Mouse (Mus musculus) kidney, adult 8-10 months (tissue): ENCODE data around the gene Ddias.
A peak's percentile ranks its signal among the peaks of the same experiment; 100 is the strongest.

Experiments used
- DNase-seq, 2 experiments: peaks; one replicate each; pipeline ENCODE4 v3.0.0; 2022

The Ddias gene

DNA sequence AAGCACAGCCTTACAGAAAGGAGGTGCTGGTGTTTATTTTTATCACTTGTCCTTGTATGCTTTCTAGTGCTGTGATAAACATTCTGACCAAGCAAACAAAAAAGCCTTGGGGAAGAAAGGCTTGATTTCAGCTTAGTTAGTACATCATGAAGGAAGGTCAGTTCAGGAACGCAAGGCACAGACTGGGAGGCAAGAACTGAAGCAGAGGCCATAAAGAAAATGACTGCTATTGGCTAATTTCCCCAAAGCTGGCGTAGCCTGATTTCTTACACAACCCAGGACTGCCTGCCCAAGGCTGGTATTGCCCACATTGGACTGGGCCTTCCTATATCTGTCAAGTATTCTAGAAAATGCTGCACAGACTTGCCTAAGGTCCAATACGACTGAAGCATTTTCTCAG is 25.8 kb downstream of the Ddias start:
- DNase-seq: no peak

- DNase-seq: no peak
Observed at GRCm38 (mm10) chr7:92842254-92842653, 31.8 kb downstream of the Ddias start.

GRCm38 (mm10) chr7:92837907-92838306 is 36.1 kb downstream of the Ddias start:
- DNase-seq: no peak

DNA sequence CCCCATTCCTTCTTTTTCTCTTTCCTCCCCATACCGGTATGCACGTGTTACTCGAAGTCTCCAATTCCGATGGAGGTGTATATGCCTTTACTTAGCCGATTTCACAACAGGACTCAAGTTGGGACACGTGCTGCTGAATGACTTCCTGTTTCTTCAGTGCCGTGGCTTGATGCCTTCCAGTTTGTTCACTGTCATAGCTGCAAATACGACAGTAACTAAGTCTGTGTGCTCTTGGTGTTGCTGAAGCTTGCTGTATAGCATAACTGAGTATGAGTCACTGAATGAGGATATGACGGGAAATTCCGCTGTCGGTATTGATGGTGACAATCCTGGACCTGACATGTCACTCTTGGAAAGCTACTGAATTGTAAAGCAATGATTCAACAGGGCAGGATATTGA is 36.8 kb downstream of the Ddias start:
- DNase-seq: no peak

- no peak for DNase-seq
Observed at GRCm38 (mm10) chr7:92836447-92836846, 37.6 kb downstream of the Ddias start.

DNA sequence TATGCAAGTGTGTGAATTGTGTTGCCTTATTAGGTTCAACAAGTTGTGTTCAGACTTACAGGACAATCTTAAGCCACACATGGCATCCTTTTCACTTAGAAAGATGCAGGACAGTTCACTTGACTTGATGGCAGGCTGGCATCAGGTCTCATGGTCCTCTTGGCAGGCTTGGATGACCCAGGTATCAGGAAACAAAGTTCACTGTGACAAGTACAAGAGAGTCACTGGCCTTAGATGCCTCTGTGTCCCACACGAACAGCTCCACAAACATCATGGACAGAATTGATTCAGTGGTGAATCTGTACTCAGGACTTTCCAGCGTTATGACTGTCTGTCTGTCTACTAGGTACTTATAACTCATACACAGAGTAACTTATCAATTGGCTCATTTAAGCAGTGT is 39.7 kb downstream of the Ddias start:
- no peak for DNase-seq

GRCm38 (mm10) chr7:92832395-92832794 is 41.7 kb downstream of the Ddias start:
- no peak for DNase-seq

DNA sequence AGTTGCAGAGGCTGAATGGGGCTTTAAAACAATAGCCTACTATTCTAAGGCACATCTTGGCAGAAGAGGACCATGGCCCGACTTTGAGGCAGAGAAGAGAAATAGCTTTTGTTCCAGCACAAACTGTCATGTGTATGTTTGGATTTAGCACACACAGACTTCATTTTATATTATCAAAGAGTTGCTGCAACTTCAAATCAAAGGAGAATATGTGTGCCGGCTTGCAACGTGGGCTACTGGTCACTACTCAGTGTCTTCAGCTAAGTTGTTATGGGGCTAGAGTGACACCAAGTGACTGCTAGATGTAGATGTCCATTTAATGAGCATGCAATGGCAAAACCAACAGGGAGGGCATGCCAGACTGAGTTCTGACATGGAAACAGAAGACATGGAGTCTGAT is 46.1 kb downstream of the Ddias start:
- peak; percentile 18 to 19 for DNase-seq

GRCm38 (mm10) chr7:92826248-92826647 is 47.8 kb downstream of the Ddias start:
- no peak for DNase-seq

DNA sequence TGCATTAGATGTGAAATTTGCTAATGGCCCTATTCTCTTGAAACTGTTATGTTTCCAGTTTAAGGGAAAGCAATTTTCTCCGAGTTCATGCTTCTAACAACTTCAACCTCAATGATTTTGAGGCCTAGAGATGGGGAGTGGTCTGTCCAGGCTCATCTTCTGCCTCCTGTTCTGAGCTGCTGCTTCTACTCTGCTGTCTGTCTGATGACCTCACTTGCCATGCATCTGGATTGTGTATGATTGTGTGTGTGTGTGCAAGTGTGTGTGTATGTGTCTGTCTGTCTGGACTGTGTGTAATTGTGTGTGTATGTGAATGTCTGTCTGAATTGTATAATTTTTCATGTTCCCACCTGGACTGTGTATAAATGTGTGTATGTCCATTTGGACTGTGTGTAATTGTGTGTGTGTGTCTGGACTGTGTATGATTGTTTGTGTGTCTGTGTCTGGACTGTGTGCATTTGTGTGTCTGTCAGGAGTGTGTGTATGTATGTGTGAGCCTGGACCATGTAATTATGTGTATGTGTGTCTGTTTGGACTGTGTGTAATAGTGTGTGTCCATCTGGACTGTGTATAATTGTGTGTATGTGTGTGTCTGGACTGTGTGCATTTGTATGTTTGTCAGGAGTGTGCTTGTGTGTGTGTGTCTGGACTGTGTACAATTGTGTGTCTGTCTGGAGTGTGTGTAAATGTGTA is 51.5 kb downstream of the Ddias start:
- DNase-seq: no peak

GRCm38 (mm10) chr7:92821871-92822270 is 52.2 kb downstream of the Ddias start:
- no peak for DNase-seq

DNA sequence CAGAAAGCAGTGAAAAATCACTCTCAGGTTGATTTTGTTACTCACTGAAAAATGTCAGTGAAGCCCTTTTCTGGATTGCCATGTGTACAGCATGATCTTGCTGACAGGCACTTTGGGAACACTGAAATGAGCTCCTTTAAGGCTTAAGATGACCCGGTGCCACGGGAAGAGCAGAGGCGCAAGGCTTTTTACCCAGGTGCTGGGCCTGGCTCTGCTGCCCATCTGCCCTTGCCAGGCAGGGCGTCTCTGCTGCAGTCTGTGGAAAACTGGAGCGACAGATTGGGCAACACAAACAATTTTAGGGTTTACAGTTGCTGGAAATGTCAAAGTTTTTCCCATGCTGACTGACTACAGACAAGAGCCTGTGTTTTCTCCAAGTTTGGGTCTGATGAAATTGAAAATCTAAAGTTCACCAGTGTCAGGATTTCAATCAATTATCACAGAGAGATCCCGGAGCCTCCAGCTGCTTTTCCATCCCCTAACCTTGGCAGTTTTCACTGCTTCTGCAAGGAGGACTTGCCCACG is 53.0 kb downstream of the Ddias start:
- no peak for DNase-seq

DNA sequence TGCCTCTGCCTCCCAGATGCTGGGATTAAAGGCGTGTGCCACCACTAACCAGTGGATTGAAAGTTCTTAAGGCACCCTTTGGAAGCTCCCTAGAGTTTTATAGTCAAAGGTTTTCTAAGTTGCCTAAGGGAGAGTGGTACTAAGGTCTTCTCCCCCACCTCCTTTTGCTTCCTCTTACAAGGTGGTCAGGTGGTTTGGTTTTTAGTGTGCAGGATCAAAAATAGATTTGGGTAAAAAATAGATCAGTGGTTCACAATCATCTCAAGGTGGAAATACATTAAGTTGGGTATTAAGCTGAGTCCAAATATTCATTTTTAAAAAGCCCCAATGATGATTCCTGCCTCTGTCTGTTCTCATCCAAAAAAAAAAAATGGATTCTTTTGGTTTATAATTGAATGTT is 53.6 kb downstream of the Ddias start:
- DNase-seq: no peak

GRCm38 (mm10) chr7:92819656-92820055 is 54.4 kb downstream of the Ddias start:
- DNase-seq: peak; percentile 12 to 23

- DNase-seq: no peak
Observed at GRCm38 (mm10) chr7:92817886-92818285, 56.2 kb downstream of the Ddias start.

DNA sequence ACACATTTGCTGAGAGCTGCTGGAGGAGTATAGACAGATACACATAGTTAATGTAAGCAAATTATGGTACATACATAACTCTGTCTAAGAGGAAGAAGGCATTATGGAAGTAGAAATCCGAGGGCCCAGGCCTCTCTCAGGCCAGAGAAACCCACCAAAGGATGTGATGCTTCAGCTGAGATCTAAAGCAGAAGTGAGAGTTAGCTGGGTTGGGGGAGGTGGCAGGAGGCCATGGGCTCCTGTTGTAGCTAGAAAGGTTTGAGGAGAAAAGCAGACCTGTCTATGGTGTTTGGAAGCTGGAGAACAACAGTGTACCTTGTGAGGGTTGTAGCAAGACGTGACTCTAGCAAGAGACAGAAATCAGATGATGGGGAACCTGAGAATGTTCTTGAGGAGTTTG is 56.8 kb downstream of the Ddias start:
- no peak for DNase-seq

DNA sequence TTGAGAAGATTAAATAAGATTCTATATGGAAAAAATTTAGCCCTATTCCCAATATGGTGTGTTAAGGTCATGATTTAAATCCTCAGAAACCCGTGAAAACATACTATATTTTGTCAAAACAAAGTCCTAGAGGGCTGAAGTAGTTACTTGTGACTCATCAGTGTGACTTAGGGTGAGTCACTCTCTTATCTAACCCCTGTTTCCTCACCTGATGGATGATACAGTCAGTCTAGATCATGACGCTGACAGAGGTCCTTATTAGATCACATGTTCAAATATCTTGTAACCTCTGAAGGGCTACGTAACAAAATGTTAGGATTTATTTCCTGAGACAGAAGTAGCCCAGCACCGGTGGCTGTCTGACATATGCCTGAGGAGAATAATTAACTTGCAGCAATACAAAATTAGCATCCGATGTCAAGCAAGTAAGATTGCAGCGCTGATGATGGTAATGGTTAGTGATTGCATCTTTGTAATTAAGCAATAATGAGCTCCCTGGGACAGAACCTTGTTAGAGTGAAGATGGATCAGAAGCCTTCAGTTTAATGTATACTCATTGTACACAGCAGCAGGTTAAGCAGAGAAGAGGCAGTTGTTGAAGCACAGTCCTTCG is 62.3 kb downstream of the Ddias start:
- DNase-seq: no peak
